Mouse (Mus musculus) heart, postnatal 36 days (tissue): ENCODE results near the gene C1ql3. TPM values are rescaled to one million over a fixed set of nuclear protein-coding genes. Genes with fewer than 3 reads are reported as not detected.

Experiments used
- DNase-seq, 2 experiments: peaks; one replicate each; pipeline ENCODE4 v3.0.0; 2021 to 2022
- intact Hi-C: fragments of 180-260 bp; cut with DNase I; formaldehyde crosslinking; loops from one replicate; pipeline ENCODE4 v1.15.1; 2025
- total RNA-seq, 2 experiments: library from RNA; stranded (reverse); gene quantifications; 2 replicates each; pipeline ENCODE4 v1.2.3; 2021

The C1ql3 gene
- total RNA-seq, 2 experiments from 2014 or later = not detected

GRCm38 (mm10) chr2:12956703-12957424 lies 54.7 kb downstream of the C1ql3 start:
- no peak for DNase-seq
- intact Hi-C loops = no loop called here

Other genes with a start within 250 kb of the C1ql3 start
- gene Pter, start 87.8 kb downstream of the C1ql3 start, total RNA-seq = 1 to 10 TPM; 7.0 to 7.8 TPM